ENCODE assay signal across 9 mouse cellular contexts in genomic region chr11:68657811-68658210, GRCm38 (mm10). TPM values are rescaled to one million over a fixed set of nuclear protein-coding genes. Genes with fewer than 3 reads are reported as not detected.
DNase-seq lines count a peak whose midpoint lies in the region; ATAC-seq lines count a peak whose summit lies in the region.
"Had no signal": no experiment of that assay in that cellular context is flagged by ENCODE, and none has a peak within 500 bp of the region (broad histone marks: within the 10 kb centered on the region; RNA-seq: fewer than 3 reads in every experiment).

No protein-coding gene starts in this region.

- H3K27me3 ChIP-seq in heart, embryonic 14.5 days (ENCODE audit: control insufficient read depth, insufficient read depth, low read length) = no peaks in the 10 kb centered on the region
- H3K27me3 ChIP-seq: midbrain, embryonic 12.5 days had no signal

- 9% methylated on average over 9 of the region's 9 CpGs for WGBS in heart, embryonic 14.5 days

- DNase-seq in cerebellum, postnatal 14 days = peak; percentile 38 to 53
- DNase-seq in cerebellum, adult 11-12 months = no peak
- peak; percentile 96 for DNase-seq in brain, adult 2 months (ENCODE audit: low read depth, low spot score)
- peak; percentile 87 to 91 for DNase-seq in left cerebral cortex, adult 18-20 months (ENCODE audit: low spot score in 2 of 2)
- DNase-seq in right cerebral cortex, postnatal 10 days (ENCODE audit: low spot score in 2 of 2) = peak; percentile 95
- no peak for DNase-seq in thymus, postnatal 0 days (ENCODE audit: low spot score)
- no peak for DNase-seq in spleen, postnatal 36 days (ENCODE audit: low spot score in 2 of 2)

- ATAC-seq in heart, embryonic 14.5 days (ENCODE audit: insufficient number of reproducible peaks, insufficient read depth, low FRiP score, low read depth) = peak; percentile 89

- peaks cover 23 to 60% of the 10 kb centered on the region in 2 experiments for H3K4me1 ChIP-seq in heart, embryonic 14.5 days (ENCODE audit: control insufficient read depth in 2 of 2, insufficient read depth in 2 of 2, low read length in 2 of 2)
- H3K4me1 ChIP-seq: midbrain, embryonic 12.5 days had no signal

- H3K4me2 ChIP-seq in heart, embryonic 14.5 days (ENCODE audit: low read length) = peak overlapping the region; percentile 7; the same call in 1 of the 2 replicates
- H3K4me2 ChIP-seq: midbrain, embryonic 12.5 days had no signal

- peak overlapping the region; percentile 51; the same call in 1 of the 2 replicates for H3K9ac ChIP-seq in heart, embryonic 14.5 days (ENCODE audit: low read length)
- H3K9ac ChIP-seq: midbrain, embryonic 12.5 days had no signal

- no peaks in the 10 kb centered on the region for H3K36me3 ChIP-seq in heart, embryonic 14.5 days (ENCODE audit: control insufficient read depth, insufficient read depth, low read length)
- H3K36me3 ChIP-seq: midbrain, embryonic 12.5 days had no signal

- no peak overlapping the region for H3K4me3 ChIP-seq in heart, embryonic 14.5 days (ENCODE audit: control insufficient read depth in 1 of 2, insufficient read depth in 1 of 2, low read depth in 1 of 2, low read length in 2 of 2)
- H3K4me3 ChIP-seq: midbrain, embryonic 12.5 days had no signal

- H3K9me3 ChIP-seq in heart, embryonic 14.5 days (ENCODE audit: control insufficient read depth, low read length) = no peaks in the 10 kb centered on the region
- H3K9me3 ChIP-seq: midbrain, embryonic 12.5 days had no signal

- H3K27ac ChIP-seq in heart, embryonic 14.5 days (replicated peaks in 1 of 2; ENCODE audit: control insufficient read depth in 1 of 2, insufficient read depth in 1 of 2, low read depth in 2 of 2, low read length in 2 of 2) = peak overlapping the region; percentile 82 to 95
- H3K27ac ChIP-seq: midbrain, embryonic 12.5 days had no signal

RNA-seq across cellular contexts. Expression of gene Myh10, which starts 33.5 kb away (rescaled TPM):
- 120 and 122 TPM in 2 replicates for polyA plus RNA-seq in heart, embryonic 14.5 days (2014; fragmentation: Nextera tagmentation; extraction: Ambion mirVana)
- total RNA-seq in left cerebral cortex, adult 18-20 months (2021) = 100 to 1,000 TPM; 200 to 219 TPM
- polyA plus RNA-seq in thymus, postnatal 0 days (2015; fragmentation: Nextera tagmentation; extraction: Ambion mirVana) = 5.4 and 5.9 TPM in 2 replicates

Comparison
In these comparisons a context has a peak if more than half of its experiments do, and no peak if none do; other contexts are left out.
1. DNase-seq: peak in cerebellum, postnatal 14 days (2 of 2), brain, adult 2 months (single experiment), left cerebral cortex, adult 18-20 months (2 of 2) and right cerebral cortex, postnatal 10 days (2 of 2); none in cerebellum, adult 11-12 months (single experiment), thymus, postnatal 0 days (single experiment) and spleen, postnatal 36 days (0 of 2).
2. RNA of gene Myh10, which starts 33.5 kb away (polyA plus RNA-seq): 120 to 122 TPM in heart, embryonic 14.5 days; 5.4 to 5.9 TPM in thymus, postnatal 0 days; every median in the first group is over 10 times any median in the second.